Mouse (Mus musculus): ENCODE measurements around the gene Dnajc28. TPM values are rescaled to one million over a fixed set of nuclear protein-coding genes. Genes with fewer than 3 reads are reported as not detected.
"Not testable (repeated sequence)": the region's sequence is repeated elsewhere in the genome, so short reads cannot be mapped to it uniquely, and the experiment has no call there.

Gene Dnajc28
- 12.8 and 15.1 TPM in 2 replicates for total RNA-seq (2021)
- long read RNA-seq, experiment 1, partial matches to known transcripts = 0 of 10 reads
- long read RNA-seq, experiment 1, other reads (novel, unspliced or antisense) = 5 of 10 reads
- long read RNA-seq, experiment 2, transcript Dnajc28-201 (2 exons, 3,368 nt) = major isoform, 6 of 10 reads
- long read RNA-seq, experiment 2, partial matches to known transcripts = 0 of 10 reads
- long read RNA-seq, experiment 2, other reads (novel, unspliced or antisense) = 4 of 10 reads

- peak; percentile 88 for DNase-seq
Measured at GRCm38 (mm10) chr16:91618511-91619501, at the start of gene Dnajc28. Dnajc28 (minus strand) TSS chr16:91619026.

- no peak for DNase-seq
Measured at GRCm38 (mm10) chr16:91663795-91664194, 45.0 kb upstream of the Dnajc28 start.

GRCm38 (mm10) chr16:91662336-91662735 lies 43.5 kb upstream of the Dnajc28 start:
- no peak for DNase-seq

GRCm38 (mm10) chr16:91661397-91661796 lies 42.6 kb upstream of the Dnajc28 start:
- no peak for DNase-seq

GRCm38 (mm10) chr16:91659798-91660197 lies 41.0 kb upstream of the Dnajc28 start:
- DNase-seq = no peak

GRCm38 (mm10) chr16:91658471-91658870 lies 39.6 kb upstream of the Dnajc28 start:
- no peak for DNase-seq

GRCm38 (mm10) chr16:91657285-91657684 lies 38.5 kb upstream of the Dnajc28 start:
- DNase-seq = no peak

GRCm38 (mm10) chr16:91655285-91655684 lies 36.5 kb upstream of the Dnajc28 start:
- no peak for DNase-seq

- no peak for DNase-seq
Measured at GRCm38 (mm10) chr16:91652191-91652590, 33.4 kb upstream of the Dnajc28 start.

GRCm38 (mm10) chr16:91649781-91650180 lies 31.0 kb upstream of the Dnajc28 start:
- no peak for DNase-seq

GRCm38 (mm10) chr16:91649246-91649645 lies 30.4 kb upstream of the Dnajc28 start:
- no peak for DNase-seq

- DNase-seq = peak; percentile 93
Measured at GRCm38 (mm10) chr16:91648220-91648550, 29.4 kb upstream of the Dnajc28 start.

GRCm38 (mm10) chr16:91647461-91648219 lies 28.8 kb upstream of the Dnajc28 start, which contains the start of gene Son:
Son (plus strand) TSS chr16:91647506.
- DNase-seq = peak; percentile 98

- DNase-seq = peak; percentile 98
Measured at GRCm38 (mm10) chr16:91646681-91647419, 28.0 kb upstream of the Dnajc28 start, which contains the start of gene Gart. Gart (minus strand) TSS chr16:91646952.

GRCm38 (mm10) chr16:91645995-91646602 lies 27.3 kb upstream of the Dnajc28 start:
- DNase-seq = peak; percentile 40

GRCm38 (mm10) chr16:91645420-91645819 lies 26.6 kb upstream of the Dnajc28 start:
- not testable (repeated sequence) for DNase-seq

- DNase-seq = no peak
Measured at GRCm38 (mm10) chr16:91644901-91645300, 26.1 kb upstream of the Dnajc28 start.

GRCm38 (mm10) chr16:91640171-91640570 lies 21.3 kb upstream of the Dnajc28 start:
- no peak for DNase-seq

GRCm38 (mm10) chr16:91639636-91640035 lies 20.8 kb upstream of the Dnajc28 start:
- no peak for DNase-seq

- peak; percentile 78 for DNase-seq
Measured at GRCm38 (mm10) chr16:91639161-91639560, 20.3 kb upstream of the Dnajc28 start.

- no peak for DNase-seq
Measured at GRCm38 (mm10) chr16:91633641-91634040, 14.8 kb upstream of the Dnajc28 start.
